Mouse (Mus musculus): Measurements from ENCODE around the gene Ptprn2. TPM values are rescaled to one million over a fixed set of nuclear protein-coding genes. Genes with fewer than 3 reads are reported as not detected.

Gene Ptprn2
- total RNA-seq, 2 experiments from 2014 or later = not detected

DNA sequence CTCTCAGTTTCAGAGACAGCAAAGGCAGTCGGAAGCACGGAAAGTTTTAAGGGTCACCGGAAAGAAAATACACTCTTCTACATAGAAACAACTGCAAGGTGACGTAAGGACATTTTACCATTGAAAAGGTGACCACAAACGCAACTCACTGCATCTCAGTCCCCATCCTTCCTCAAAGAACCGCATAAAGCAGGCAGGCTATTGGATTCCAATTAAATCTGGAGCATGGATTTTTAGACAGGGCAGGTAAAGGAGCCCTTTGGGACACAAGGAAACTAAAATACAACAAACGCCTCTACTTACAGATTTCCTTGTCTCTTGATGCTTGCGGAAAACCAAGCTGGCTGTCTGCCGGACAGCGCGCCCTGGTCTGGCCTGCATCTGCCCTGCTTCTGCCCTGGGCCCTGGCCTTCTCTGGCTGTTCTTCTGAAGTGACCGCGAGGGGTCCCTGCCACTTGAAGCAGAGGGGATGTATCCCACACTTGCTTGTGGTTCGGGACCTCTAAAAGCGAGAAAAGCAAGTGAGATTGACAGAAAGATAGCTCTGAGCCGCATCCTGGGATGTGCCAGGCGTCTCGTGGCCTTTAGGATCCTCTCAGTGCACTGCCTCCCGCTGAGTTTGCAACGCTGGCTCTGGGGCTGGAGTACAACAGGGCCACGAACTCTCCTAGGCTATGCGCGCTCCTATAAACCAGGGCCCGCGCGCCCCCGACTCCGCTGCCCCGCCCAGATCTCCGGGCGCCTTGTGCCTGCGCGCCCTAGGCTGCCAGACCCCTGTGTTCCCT, 665.3 kb downstream of the Ptprn2 start:
- no peak for ATAC-seq (replicated peaks; ENCODE audit: low FRiP score, low TSS enrichment, poor library complexity, severe bottlenecking)

- no peak for ATAC-seq (replicated peaks; ENCODE audit: low FRiP score, low TSS enrichment, poor library complexity, severe bottlenecking)
Measured at GRCm38 (mm10) chr12:117151611-117152010, 666.1 kb downstream of the Ptprn2 start.

DNA sequence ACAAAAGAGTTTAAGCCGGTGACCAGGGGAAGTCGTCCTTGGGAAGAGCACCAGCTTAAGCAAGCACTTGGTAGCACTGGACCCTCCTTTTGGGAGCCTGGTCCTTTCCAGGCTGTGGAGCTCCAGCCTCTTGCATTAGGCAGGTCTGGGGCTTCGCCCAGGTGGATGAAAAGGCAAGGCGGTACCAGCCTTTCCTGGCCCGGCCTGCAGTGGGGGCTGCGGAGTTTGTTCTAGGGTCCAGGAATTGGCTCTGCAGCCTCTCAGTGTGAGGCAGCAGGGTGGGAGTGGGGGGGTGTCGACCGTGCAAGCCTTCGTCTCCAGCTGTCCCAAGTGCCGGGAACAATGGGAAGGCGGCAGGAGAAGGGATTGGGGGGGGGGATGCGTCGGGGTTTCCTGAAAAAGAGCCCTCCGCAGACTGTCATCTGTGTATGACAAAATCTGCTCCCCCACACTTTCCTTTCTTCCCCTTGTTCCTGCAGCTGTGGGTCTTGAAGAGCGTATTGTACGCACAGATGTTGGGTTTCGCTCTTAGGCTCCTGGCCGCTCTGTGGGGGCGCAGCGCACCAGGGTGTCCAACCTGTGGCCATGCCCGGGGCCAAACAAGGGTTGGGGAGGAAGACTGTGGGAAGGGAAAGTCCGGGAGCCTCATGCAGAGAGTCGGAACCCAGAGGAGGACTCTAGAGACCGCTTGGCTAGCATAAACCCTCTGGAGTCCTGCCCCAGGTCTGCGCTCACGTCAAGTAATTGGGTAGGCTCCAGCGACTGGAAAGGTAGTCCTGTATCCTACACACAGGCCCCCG, 667.0 kb downstream of the Ptprn2 start:
- ATAC-seq (replicated peaks; ENCODE audit: low FRiP score, low TSS enrichment, poor library complexity, severe bottlenecking) = no peak

- no peak for ATAC-seq (replicated peaks; ENCODE audit: low FRiP score, low TSS enrichment, poor library complexity, severe bottlenecking)
Measured at GRCm38 (mm10) chr12:117153166-117153480, 667.6 kb downstream of the Ptprn2 start.

DNA sequence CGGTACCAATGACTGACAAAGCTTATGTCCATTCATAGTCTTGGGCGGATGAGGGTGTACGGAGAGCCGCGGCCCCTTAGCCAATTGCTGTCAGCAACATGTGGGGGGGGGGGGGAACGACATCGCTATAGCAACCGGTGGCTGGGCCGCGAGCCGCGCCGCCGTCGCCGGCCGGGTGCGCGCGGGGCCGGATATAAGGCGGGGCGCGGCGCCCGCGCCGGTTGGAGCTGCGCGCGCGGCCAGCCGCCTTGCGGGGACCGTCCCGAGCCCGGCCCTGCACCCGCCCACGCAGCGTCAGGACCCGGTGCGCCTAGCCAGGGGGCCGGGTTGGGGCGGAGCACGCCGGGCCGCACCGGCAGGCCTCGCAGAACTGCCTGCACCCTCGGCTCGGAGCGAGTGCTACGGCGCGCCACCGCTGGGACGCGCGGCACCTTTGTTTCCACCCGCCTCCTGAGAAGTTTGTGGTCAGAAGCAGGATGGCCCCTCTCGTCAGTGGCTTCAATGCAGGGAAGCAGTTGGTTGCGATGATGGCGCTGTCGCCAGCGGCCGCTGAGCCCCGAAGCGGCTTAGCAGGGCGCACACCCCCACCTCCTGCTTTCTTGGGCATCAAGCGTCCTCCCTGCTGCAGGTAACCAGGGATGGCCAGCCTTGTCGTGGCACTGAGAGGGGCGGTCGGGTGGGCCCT, 668.3 kb downstream of the Ptprn2 start:
- ATAC-seq (replicated peaks; ENCODE audit: low FRiP score, low TSS enrichment, poor library complexity, severe bottlenecking) = no peak

DNA sequence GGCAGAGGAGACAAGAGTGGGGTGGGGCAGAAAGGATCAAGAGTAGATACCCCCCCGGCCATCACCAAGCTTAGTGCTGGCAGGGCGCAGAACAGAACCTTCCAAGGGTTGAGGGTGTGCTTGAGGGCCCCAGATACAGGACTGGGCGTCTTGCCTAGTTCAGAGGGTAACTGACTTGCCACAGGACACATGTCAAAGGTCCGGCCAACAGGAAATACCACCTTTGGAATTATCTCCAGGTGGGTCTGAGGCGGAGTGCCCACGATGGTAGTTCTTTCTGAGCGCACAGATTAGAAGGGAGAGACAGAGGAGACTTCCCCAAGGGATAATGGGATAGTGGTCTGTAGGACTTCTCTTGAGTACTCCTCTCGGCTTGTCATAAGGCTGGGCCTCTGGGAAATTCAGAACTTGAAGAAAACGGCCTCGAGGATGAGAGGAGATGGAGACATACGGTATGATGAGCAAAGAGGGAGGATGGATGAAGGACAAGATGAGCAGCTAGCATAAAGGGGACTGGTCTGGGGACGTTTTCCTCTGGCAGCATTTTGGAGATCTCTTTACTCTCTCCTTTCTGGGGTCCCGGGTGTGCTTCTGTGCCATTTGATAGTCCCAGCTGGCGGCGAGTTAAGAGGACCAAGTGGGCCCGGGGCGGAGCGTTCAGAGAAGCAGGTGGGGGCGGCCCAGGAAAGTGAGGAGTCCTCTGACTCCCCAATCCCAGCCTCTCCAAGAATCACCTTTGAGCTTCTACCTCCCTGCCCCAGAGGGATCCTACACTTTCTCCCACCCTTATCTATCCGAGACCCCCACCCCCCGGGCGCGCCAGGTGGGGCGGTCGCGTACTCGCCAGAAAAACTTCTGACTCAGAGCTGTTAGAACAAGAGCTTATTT, 669.1 kb downstream of the Ptprn2 start:
- no peak for ATAC-seq (replicated peaks; ENCODE audit: low FRiP score, low TSS enrichment, poor library complexity, severe bottlenecking)

DNA sequence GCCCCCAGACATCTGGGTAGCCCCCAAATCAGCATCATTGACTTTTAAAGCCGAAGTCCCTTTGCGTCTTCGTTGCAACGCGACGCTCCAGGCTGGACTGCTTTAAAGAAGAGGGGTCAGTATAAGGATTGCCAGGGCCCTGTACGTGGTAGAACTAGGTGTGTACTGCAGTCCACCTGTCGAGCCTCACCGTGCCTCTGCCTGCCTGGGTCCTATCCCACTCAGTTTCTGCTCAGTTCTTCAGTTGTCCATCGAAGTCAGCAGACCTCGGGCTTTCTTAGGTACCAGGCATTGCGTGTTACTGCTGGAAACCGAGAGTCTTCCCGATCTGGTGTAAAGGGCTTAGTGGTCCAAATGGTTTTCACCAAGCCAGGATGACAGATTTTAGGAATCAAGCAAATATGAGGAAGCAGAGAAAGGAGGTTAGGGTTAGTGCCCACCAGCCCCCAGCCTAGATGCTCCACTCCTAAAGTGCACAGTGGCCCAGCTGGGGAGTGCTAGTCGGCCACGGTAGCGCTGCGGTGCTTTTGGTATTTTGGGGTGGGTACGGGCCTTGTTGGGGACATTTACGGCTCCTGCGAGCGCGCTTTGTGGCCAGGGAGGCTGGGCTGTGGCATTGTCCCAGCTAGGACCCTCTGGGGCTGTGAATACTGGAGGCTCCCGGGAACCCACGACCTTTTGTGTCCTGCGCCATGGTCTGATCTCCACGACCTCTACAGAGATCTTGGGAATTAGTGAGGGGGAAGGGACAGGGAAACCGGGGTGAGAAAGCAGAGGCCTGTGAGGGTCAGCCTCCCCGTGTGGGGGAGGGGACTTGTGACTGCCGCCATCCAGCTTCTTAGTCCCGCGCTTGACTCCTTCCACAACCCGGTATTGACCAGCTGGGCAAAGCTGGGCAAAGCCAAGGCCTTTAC, 670.0 kb downstream of the Ptprn2 start:
- no peak for ATAC-seq (replicated peaks; ENCODE audit: low FRiP score, low TSS enrichment, poor library complexity, severe bottlenecking)

- ATAC-seq (replicated peaks; ENCODE audit: low FRiP score, low TSS enrichment, poor library complexity, severe bottlenecking) = no peak
Measured at GRCm38 (mm10) chr12:117156256-117156655, 670.7 kb downstream of the Ptprn2 start.

GRCm38 (mm10) chr12:117156786-117157185, 671.3 kb downstream of the Ptprn2 start:
- ATAC-seq (replicated peaks; ENCODE audit: low FRiP score, low TSS enrichment, poor library complexity, severe bottlenecking) = no peak

GRCm38 (mm10) chr12:117157249-117157648, 671.7 kb downstream of the Ptprn2 start:
- ATAC-seq (replicated peaks; ENCODE audit: low FRiP score, low TSS enrichment, poor library complexity, severe bottlenecking) = no peak

DNA sequence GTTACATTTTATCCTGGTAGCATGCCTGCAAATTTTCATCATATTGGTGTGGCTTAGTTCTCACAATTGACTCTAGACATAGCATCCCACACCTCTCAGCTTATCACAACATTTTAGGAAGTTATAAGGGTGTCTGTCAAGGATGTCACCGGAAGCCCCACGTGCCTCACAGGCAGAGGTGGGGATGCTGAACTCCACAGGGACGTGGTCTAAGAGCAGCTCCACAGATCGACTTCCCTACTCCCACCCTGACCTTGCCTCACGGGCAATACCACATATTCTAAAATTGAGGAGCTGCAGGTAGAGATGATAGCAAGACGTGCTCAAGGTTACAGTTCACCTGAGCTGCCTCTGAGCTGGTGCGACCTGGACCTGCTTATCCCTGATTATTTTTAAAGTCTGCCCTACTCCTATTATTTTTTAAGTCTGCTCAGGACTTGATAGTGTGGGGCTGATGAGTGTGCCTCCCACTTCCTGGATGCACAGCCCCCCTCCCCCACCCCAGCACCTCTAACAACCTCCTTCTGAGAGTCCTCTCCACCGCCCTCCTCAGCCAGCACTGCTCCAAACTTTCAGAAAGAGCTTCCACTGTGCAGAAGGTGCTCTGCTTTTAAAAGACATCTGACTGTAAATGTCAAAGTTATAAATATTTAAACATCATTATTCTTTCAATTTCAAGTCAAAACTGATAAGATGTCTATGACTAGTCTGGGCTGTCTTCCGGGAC, 672.3 kb downstream of the Ptprn2 start:
- ATAC-seq (replicated peaks; ENCODE audit: low FRiP score, low TSS enrichment, poor library complexity, severe bottlenecking) = no peak

GRCm38 (mm10) chr12:117158950-117159668, 673.6 kb downstream of the Ptprn2 start:
- no peak for ATAC-seq (replicated peaks; ENCODE audit: low FRiP score, low TSS enrichment, poor library complexity, severe bottlenecking)

- ATAC-seq (replicated peaks; ENCODE audit: low FRiP score, low TSS enrichment, poor library complexity, severe bottlenecking) = no peak
Measured at GRCm38 (mm10) chr12:117159669-117160210, 674.2 kb downstream of the Ptprn2 start.

DNA sequence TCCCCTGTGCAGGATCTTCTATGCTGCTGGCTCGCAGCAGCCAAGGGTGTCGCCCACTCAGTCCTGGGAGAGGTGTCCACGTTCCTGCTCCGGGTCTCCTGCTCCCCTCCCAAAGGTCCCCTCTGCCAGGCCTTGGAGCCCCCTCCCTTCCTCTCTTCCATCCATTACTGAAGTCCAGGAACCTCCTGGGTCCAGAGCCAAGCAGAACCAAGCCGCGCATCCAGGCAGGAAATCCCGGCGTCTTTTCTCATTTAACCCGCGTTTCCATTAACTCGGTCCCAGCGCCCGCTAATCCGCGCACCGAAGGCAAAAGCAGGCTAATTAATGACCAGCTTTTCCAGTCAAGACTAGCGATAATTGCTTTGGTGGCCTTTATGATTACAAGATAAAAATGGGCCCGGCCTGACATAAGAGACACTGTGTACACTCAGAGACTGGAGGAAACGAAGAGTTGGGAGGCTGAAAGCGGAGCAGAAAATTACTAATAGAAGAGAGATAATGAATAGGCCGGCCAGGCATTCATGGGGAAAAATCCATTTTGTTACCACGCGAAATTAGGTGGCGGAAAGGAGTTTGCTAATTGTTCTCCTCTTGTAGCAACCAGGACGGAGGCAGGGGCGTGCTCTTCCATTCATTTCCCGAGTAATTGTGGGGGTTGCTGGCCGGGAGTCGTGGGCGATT, 674.8 kb downstream of the Ptprn2 start:
- ATAC-seq (replicated peaks; ENCODE audit: low FRiP score, low TSS enrichment, poor library complexity, severe bottlenecking) = no peak

- ATAC-seq (replicated peaks; ENCODE audit: low FRiP score, low TSS enrichment, poor library complexity, severe bottlenecking) = no peak
Measured at GRCm38 (mm10) chr12:117162180-117162579, 676.7 kb downstream of the Ptprn2 start.

GRCm38 (mm10) chr12:117163789-117164188, 678.3 kb downstream of the Ptprn2 start:
- no peak for ATAC-seq (replicated peaks; ENCODE audit: low FRiP score, low TSS enrichment, poor library complexity, severe bottlenecking)
